Mouse (Mus musculus): Measurements from ENCODE around the gene Fam84b. TPM values are rescaled to one million over a fixed set of nuclear protein-coding genes. Genes with fewer than 3 reads are reported as not detected.
A peak's percentile ranks its signal among the peaks of the same experiment; 100 is the strongest.

The Fam84b gene
- polyA plus RNA-seq, 1 experiment = 17.3 TPM

DNA sequence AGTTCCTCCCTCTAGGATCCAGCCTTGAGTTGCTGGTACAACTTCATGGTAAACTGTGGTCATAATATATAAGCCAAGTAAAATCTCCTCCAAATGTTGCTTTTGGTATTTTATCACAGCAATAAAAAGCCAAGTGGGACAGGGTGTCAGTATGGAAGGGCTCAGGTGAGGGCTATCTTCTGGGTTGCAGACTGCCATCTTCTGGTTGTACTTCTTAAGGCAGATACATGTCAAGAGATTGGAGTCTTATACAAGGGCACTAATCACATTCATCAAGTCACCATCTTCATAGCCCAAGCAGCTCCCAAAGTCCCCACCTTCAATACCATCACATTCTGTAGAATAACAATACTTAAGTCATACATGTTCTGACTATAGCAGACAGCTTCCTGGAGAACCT is 21.0 kb downstream of the Fam84b start:
- TF ChIP-seq POLR2A (IDR thresholded peaks at IDR 0.05; ENCODE audit: low read depth, low read length) (no peak), CTCF (IDR thresholded peaks at IDR 0.05; ENCODE audit: extremely low read depth, insufficient read length, insufficient replicate concordance, low read depth, low read length) (no peak)
- Histone ChIP-seq H3K27me3 (ENCODE audit: control insufficient read depth, insufficient read depth, low read length) (no peaks in the 10 kb centered on the region), H3K4me1 (ENCODE audit: control insufficient read depth, insufficient read depth, insufficient read length, low read length) (peaks cover 4% of the 10 kb centered on the region; the same call in 1 of the 2 replicates), H3K36me3 (ENCODE audit: control insufficient read depth, insufficient read depth, low read length) (no peaks in the 10 kb centered on the region), H3K27ac (ENCODE audit: insufficient read depth, low read depth, low read length) (no peak overlapping the region), H3K4me3 (ENCODE audit: low read depth, low read length) (no peak overlapping the region)

DNA sequence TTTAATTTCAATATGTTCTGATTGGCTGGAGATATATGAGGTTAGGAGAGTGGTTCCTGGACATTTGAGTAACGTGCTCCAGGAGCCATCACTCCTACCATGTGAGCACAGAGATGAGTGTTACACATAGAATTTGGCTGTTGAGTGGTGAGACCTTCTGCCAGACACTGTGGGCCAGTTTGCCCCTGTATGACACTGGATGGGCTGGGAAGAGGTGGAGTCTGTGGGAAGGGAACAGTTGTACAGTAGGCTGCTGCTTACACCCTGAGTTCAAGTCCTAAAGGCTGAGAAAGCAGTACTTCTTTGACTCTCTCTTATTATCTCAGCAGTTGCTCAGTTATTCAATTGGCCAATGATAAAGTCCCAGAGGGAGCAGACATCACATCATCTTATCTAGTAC is 27.4 kb downstream of the Fam84b start:
- no peaks in the 10 kb centered on the region for H3K36me3 ChIP-seq (ENCODE audit: control insufficient read depth, insufficient read depth, low read length)
- TF ChIP-seq CTCF (IDR thresholded peaks at IDR 0.05; ENCODE audit: extremely low read depth, insufficient read length, insufficient replicate concordance, low read depth, low read length) = no peak
- TF ChIP-seq POLR2A (IDR thresholded peaks at IDR 0.05; ENCODE audit: low read depth, low read length) = no peak
- 62% methylated on average over 1 of the region's 1 CpGs for WGBS
- no peaks in the 10 kb centered on the region for H3K27me3 ChIP-seq (ENCODE audit: control insufficient read depth, insufficient read depth, low read length)
- H3K27ac ChIP-seq (ENCODE audit: insufficient read depth, low read depth, low read length) = no peak overlapping the region
- peaks cover 4% of the 10 kb centered on the region; the same call in 1 of the 2 replicates for H3K4me1 ChIP-seq (ENCODE audit: control insufficient read depth, insufficient read depth, insufficient read length, low read length)
- no peak overlapping the region for H3K4me3 ChIP-seq (ENCODE audit: low read depth, low read length)

DNA sequence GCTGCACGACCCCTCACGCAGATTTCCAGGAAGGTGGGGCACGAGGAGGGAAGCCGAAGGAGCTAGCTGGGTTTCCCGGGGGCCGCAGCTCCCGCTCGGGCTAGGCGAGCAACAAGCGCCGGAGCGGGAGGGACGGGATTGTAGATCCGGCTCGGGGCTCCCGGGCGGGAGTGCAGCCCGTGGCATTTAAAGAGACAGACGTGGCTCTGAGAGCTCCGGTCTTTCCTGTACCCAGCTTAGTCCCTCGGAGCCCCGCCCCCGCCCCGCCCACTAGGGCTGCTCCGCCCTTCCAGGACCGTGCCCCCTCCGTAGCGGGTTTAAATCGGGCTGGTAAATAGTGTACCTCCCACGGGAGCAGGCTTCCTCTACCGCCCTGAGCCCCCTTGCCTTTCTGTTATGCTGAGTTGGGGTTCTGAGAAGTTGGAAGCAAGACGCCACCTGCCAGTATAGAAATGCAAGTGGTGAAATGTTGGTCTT is 28.8 kb downstream of the Fam84b start:
- H3K36me3 ChIP-seq (ENCODE audit: control insufficient read depth, insufficient read depth, low read length) = peaks cover 2% of the 10 kb centered on the region; the same call in 1 of the 2 replicates
- under 1% methylated on average over 32 of the region's 32 CpGs for WGBS
- peak; percentile 78 for TF ChIP-seq POLR2A (IDR thresholded peaks at IDR 0.05; ENCODE audit: low read depth, low read length)
- TF ChIP-seq CTCF (IDR thresholded peaks at IDR 0.05; ENCODE audit: extremely low read depth, insufficient read length, insufficient replicate concordance, low read depth, low read length) = no peak
- H3K4me3 ChIP-seq (ENCODE audit: low read depth, low read length) = peak overlapping the region; percentile 92
- H3K27ac ChIP-seq (ENCODE audit: insufficient read depth, low read depth, low read length) = peak overlapping the region; percentile 98
- H3K27me3 ChIP-seq (ENCODE audit: control insufficient read depth, insufficient read depth, low read length) = no peaks in the 10 kb centered on the region
- H3K4me1 ChIP-seq (ENCODE audit: control insufficient read depth, insufficient read depth, insufficient read length, low read length) = peaks cover 6% of the 10 kb centered on the region; the same call in 1 of the 2 replicates

DNA sequence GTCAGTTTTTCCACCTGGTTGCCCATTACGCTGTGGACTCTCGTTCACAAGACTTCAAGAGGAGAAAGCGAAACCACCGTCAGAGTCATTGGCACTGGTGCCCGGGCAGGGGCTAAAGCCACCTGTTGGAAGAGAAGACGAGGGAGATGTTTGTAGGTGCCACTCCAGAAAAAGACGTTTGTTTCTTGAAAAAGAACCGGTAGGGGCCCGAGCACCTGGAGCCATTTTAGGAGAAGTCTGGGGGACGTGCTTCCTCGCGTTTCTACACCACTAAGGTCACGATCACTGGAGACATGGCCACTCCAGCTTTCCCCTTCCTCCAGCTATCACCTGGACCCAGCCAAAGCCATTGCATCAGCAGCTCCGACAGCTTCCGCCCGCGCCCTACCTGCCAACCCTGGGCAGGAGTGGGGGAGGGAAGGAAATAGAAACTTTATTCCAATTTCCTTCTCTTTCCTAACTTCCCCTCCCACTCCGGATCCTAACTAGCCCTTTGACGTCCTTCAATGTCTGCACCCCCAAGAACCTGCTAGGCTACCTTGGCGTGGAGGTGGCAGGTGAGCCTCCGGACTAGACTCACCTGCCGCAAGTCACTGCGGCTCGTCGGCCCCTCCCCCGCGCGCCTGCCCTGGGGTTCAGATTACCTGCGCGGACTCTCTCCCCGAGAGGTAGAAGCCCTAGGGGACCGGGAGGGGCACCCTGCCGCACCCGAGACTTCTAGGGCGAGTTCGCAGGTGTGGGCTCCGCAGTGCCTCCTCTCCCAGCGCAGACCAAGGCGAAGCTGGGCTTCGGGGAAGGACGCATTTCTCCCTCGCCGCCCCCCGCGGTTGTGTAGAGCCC is 29.5 kb downstream of the Fam84b start:
- no peaks in the 10 kb centered on the region for H3K27me3 ChIP-seq (ENCODE audit: control insufficient read depth, insufficient read depth, low read length)
- WGBS = under 1% methylated on average over 45 of the region's 45 CpGs
- peak overlapping the region; percentile 98 for H3K27ac ChIP-seq (ENCODE audit: insufficient read depth, low read depth, low read length)
- no peak for TF ChIP-seq CTCF (IDR thresholded peaks at IDR 0.05; ENCODE audit: extremely low read depth, insufficient read length, insufficient replicate concordance, low read depth, low read length)
- TF ChIP-seq POLR2A (IDR thresholded peaks at IDR 0.05; ENCODE audit: low read depth, low read length) = no peak; the same call in 1 of the 2 replicates
- H3K36me3 ChIP-seq (ENCODE audit: control insufficient read depth, insufficient read depth, low read length) = peaks cover 2% of the 10 kb centered on the region; the same call in 1 of the 2 replicates
- peak overlapping the region; percentile 92 for H3K4me3 ChIP-seq (ENCODE audit: low read depth, low read length)
- H3K4me1 ChIP-seq (ENCODE audit: control insufficient read depth, insufficient read depth, insufficient read length, low read length) = peaks cover 6% of the 10 kb centered on the region; the same call in 1 of the 2 replicates

DNA sequence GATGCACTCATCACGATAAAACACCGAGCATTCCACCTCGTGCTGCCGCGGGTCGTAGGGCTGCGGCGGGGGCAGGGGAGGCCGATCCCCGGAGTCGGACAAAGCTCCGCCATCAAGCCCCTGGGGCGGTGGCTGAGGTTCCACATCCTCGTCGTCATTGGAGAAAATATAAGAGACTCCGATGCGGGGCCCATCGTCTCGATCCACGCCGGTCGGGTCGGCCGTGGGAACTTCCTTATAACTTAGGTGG is 30.0 kb downstream of the Fam84b start:
- Histone ChIP-seq H3K36me3 (ENCODE audit: control insufficient read depth, insufficient read depth, low read length) (peaks cover 5% of the 10 kb centered on the region; the same call in 1 of the 2 replicates), H3K27ac (ENCODE audit: insufficient read depth, low read depth, low read length) (peak overlapping the region; percentile 98), H3K4me1 (ENCODE audit: control insufficient read depth, insufficient read depth, insufficient read length, low read length) (peaks cover 6% of the 10 kb centered on the region; the same call in 1 of the 2 replicates), H3K4me3 (ENCODE audit: low read depth, low read length) (peak overlapping the region; percentile 92), H3K27me3 (ENCODE audit: control insufficient read depth, insufficient read depth, low read length) (no peaks in the 10 kb centered on the region)
- under 1% methylated on average over 24 of the region's 24 CpGs for WGBS
- no peak for TF ChIP-seq CTCF (IDR thresholded peaks at IDR 0.05; ENCODE audit: extremely low read depth, insufficient read length, insufficient replicate concordance, low read depth, low read length)
- TF ChIP-seq POLR2A (IDR thresholded peaks at IDR 0.05; ENCODE audit: low read depth, low read length) = no peak; the same call in 1 of the 2 replicates

DNA sequence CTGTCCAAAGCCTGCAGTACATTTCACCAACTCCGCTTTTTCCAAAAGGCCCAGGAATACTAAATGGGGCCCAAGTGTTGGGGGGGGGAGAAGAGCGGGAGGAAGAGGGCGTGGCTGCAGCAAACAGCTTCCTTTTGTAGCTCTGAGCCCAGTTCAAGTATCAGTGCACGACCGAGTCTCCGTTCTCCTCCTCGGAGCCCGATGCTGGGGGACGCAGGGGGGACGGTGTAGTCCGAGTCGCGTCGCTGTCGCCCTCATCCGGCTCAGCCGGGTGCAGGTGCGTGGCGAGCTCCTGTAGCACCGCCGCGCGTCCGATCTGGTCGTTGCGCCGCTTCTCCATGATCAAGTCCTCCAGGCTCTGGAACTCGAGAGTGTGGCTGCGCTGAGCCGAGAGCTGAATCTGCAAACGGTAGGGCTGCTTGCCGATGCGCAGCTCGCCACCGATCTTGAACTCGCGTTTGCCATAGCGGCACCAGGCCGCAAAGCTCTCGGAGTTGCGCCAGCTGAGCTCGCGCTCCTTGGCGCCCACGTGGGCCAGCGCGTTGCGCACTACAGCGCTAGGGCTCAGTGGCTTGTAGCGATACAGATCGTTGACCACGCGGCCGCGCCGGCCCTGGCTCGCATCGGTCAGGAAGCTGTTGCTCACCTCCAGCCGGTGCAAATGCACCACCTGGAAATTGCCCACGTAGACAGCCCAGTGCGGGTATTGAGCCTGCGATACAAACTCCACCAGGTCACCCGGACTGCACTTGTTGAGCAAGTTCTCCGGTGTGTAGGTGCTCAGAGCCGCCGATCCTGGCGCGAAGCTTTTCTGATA is 30.6 kb downstream of the Fam84b start:
- H3K4me3 ChIP-seq (ENCODE audit: low read depth, low read length) = peak overlapping the region; percentile 92
- peaks cover 6% of the 10 kb centered on the region; the same call in 1 of the 2 replicates for H3K4me1 ChIP-seq (ENCODE audit: control insufficient read depth, insufficient read depth, insufficient read length, low read length)
- no peaks in the 10 kb centered on the region for H3K27me3 ChIP-seq (ENCODE audit: control insufficient read depth, insufficient read depth, low read length)
- WGBS = under 1% methylated on average over 68 of the region's 68 CpGs
- peak overlapping the region; percentile 98 for H3K27ac ChIP-seq (ENCODE audit: insufficient read depth, low read depth, low read length)
- peaks cover 5% of the 10 kb centered on the region for H3K36me3 ChIP-seq (ENCODE audit: control insufficient read depth, insufficient read depth, low read length)
- TF ChIP-seq CTCF (IDR thresholded peaks at IDR 0.05; ENCODE audit: extremely low read depth, insufficient read length, insufficient replicate concordance, low read depth, low read length) (no peak), POLR2A (IDR thresholded peaks at IDR 0.05; ENCODE audit: low read depth, low read length) (no peak; the same call in 1 of the 2 replicates)
